Mouse (Mus musculus): ENCODE data around the gene Fpgs. TPM values are rescaled to one million over a fixed set of nuclear protein-coding genes. Genes with fewer than 3 reads are reported as not detected.

The Fpgs gene
- total RNA-seq, 4 experiments from 2014 or later: 5.5 to 6.0 (median 5.8) TPM

- DNase-seq (ENCODE audit: low spot score): no peak
Observed at GRCm38 (mm10) chr2:32639632-32640031, 64.3 kb downstream of the Fpgs start.

- DNase-seq (ENCODE audit: low spot score): peak; percentile 74
Observed at GRCm38 (mm10) chr2:32637778-32638281, 66.1 kb downstream of the Fpgs start.

GRCm38 (mm10) chr2:32636617-32637016 lies 67.3 kb downstream of the Fpgs start:
- DNase-seq (ENCODE audit: low spot score): no peak

- DNase-seq (ENCODE audit: low spot score): no peak
Observed at GRCm38 (mm10) chr2:32634277-32635105, 69.5 kb downstream of the Fpgs start.

GRCm38 (mm10) chr2:32633660-32634059 lies 70.3 kb downstream of the Fpgs start:
- peak; percentile 74 for DNase-seq (ENCODE audit: low spot score)

Small RNA genes within 50 kb of the gene (microRNA-seq; reads per million reads assigned to microRNA genes)
- gene Gm47291 (not detected), gene Mir1954 (not detected), gene Mir2861 (not detected), gene Mir3960 (not detected), gene Mir8093 (not detected)

Other genes with a start within 250 kb of the Fpgs start
- gene Fam102a, start 168.8 kb downstream of the Fpgs start, total RNA-seq (2022): 10 to 100 TPM in 1 of 4 experiments, 1 to 10 TPM in 3; 6.8 to 10.9 (median 8.6) TPM
- gene Dpm2, start 133.3 kb downstream of the Fpgs start, total RNA-seq (2022): 10 to 100 TPM; 16.5 to 22.2 (median 18.6) TPM
- gene Pip5kl1, start 129.3 kb downstream of the Fpgs start, total RNA-seq (2022): under 1 TPM in 1 of 4 experiments, not detected in 3; 0.34 TPM
- not detected for gene 9430097D07Rik, start 128.5 kb downstream of the Fpgs start, total RNA-seq (2022)
- 10 to 100 TPM; 15.6 to 23.2 (median 20.7) TPM for gene St6galnac4, start 117.0 kb downstream of the Fpgs start, total RNA-seq (2022)
- gene St6galnac6, start 104.4 kb downstream of the Fpgs start, total RNA-seq (2022): 100 to 1,000 TPM; 102 to 131 (median 114) TPM
- 100 to 1,000 TPM; 656 to 809 (median 697) TPM for gene Ak1, start 82.4 kb downstream of the Fpgs start, total RNA-seq (2022)
- 100 to 1,000 TPM; 111 to 143 (median 126) TPM for gene Eng, start 57.5 kb downstream of the Fpgs start, total RNA-seq (2022)
- 10 to 100 TPM; 23.3 to 27.1 (median 25.7) TPM for gene Cdk9, start 8.9 kb upstream of the Fpgs start, total RNA-seq (2022)
- 10 to 100 TPM; 16.4 to 28.8 (median 21.7) TPM for gene Sh2d3c, start 16.9 kb upstream of the Fpgs start, total RNA-seq (2022)
- not detected for gene 6330409D20Rik, start 36.9 kb upstream of the Fpgs start, total RNA-seq (2022)
- gene Tor2a, start 53.1 kb upstream of the Fpgs start, total RNA-seq (2022): 10 to 100 TPM in 1 of 4 experiments, 1 to 10 TPM in 3; 7.8 to 10.1 (median 8.2) TPM
- gene Ttc16, start 71.5 kb upstream of the Fpgs start, total RNA-seq (2022): under 1 TPM in 1 of 4 experiments, not detected in 3; 0.19 TPM
- gene Ptrh1, start 71.6 kb upstream of the Fpgs start, total RNA-seq (2022): 1 to 10 TPM; 2.7 to 4.0 (median 3.2) TPM
- gene Cfap157, start 80.3 kb upstream of the Fpgs start, total RNA-seq (2022): not detected
- 10 to 100 TPM in 3 of 4 experiments, 1 to 10 TPM in 1; 8.5 to 10.8 (median 10.5) TPM for gene Stxbp1, start 143.1 kb upstream of the Fpgs start, total RNA-seq (2022)
- gene Fam129b, start 172.0 kb upstream of the Fpgs start, total RNA-seq (2022): 10 to 100 TPM; 19.1 to 26.8 (median 22.6) TPM

All from heart, adult 8-10 months (tissue).